Mouse (Mus musculus) left cerebral cortex, postnatal 14 days (tissue): ENCODE results near the gene Nxpe5. TPM values are rescaled to one million over a fixed set of nuclear protein-coding genes. Genes with fewer than 3 reads are reported as not detected.
"Not testable (repeated sequence)": the region's sequence is repeated elsewhere in the genome, so short reads cannot be mapped to it uniquely, and the experiment has no call there.

Experiments
- DNase-seq, 2 experiments: peaks; one replicate each; pipeline ENCODE4 v3.0.0; 2021 to 2022; ENCODE audit warnings: low spot score in 2 of 2, mixed read lengths in 1 of 2
- intact Hi-C: fragments of 180-260 bp; cut with DNase I; formaldehyde crosslinking; loops from one replicate; pipeline ENCODE4 v1.15.1; 2025
- long read RNA-seq, 2 experiments: library from polyadenylated mRNA; stranded (forward); transcript quantifications; one replicate each; pipeline ENCODE4 v2.0.0; 2021
- total RNA-seq, 2 experiments: library from RNA; stranded (reverse); gene quantifications; 2 replicates each; pipeline ENCODE4 v1.2.3; 2021

Nxpe5 gene
- under 1 TPM in 1 of 2 experiments, not detected in 1; 0.53 TPM for total RNA-seq
- long read RNA-seq, experiment 1: 0 reads
- long read RNA-seq, experiment 2: 0 reads

DNA sequence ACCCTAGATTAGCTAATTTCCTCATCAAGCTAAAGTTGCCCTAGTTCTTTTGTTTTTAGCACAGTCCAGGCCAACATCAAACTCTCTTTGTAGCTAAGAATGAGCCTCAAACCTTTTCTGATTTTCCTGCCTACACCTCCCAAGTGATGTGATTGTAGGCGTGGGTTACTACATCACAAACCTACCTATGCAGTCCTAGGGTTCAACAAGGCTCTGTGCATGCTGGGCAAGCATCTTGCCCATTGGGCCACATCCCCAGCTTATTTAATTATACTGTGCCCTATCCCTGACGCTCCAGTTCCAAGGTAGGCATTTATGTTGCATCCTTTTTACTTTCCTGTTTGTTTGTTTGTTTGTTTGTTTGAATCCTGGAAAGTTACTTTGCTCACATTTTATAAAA lies at the start of gene Nxpe5:
Nxpe5 (plus strand) TSS at position 199 of the 400 bp plus-strand sequence.
- no peak for DNase-seq
- intact Hi-C loops: no loop called here

DNA sequence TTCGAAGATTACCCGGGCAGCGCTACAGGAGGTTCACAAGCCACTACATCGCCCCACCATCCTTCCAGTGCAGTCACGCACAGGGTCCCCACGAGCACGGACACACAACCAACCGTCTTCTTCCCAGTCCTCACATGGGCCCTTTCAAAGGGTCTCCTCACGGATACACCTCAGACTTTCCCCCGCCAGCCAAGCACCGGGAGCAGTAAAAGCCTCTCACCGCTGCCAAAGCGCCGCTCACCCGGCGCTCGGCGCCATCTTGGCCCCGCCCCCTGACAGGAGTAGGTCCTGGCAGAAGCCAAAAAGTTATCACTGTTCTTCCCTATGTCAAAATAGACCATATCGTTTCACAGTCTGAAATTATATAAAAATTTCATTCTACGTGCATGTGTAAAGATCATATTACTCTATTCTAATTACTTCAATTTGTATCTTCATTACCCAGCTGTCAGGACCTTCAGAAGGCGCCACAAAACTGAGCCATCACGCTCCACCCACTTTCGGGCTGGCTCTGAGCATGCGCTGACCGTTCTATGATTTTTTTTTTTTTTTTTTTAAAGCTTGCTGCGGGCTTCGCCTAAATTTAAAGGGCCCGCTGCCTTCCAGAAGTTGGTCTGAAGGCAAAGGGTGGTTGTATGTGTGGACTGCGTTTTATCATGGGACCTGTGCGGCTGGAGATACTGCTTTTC lies 38.6 kb upstream of the Nxpe5 start, which contains the start of the genes Taf6 and Cnpy4:
Taf6 (minus strand) TSS at position 502 of the 689 bp plus-strand sequence.
Cnpy4 (plus strand) TSS at position 536 of the 689 bp plus-strand sequence.
- intact Hi-C loops: loop anchor here (1.0 kb wide), 2 partner anchors 11 to 26 kb away; partner anchors contain the start of gene Cops6
- DNase-seq: peak; percentile 84 to 89

DNA sequence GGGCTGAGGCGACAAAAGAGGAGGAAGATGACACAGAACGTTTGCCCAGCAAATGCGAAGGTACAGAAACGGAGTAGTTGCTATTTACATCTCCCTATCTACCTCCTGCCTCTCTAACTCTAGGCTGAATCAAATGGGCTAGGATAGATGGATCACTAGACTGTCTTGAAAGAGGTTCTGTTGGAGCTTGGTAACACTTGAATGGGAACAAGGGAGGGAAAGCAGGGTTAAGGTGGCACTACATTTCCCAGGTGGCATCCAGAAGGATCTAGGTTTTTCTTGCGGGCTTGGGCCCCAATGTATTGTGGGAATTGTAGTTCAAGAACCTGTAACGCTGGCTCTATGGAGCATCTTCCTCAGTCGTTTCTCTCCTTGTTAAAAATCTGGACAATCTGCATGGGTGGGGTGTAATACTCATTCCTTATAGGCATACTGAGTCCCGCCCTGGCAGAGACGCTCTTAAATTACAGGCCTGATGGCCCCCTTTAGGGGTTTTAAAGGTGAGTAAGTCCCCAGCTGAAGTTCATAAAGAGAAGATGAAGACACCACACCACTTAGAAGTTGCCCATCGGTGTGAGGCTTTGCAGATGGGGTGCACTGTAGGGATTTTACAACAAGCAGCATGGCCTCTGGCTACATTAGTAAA lies 37.9 kb upstream of the Nxpe5 start:
- DNase-seq: peak; percentile 78 to 84
- intact Hi-C loops: loop anchor here (1.0 kb wide), 2 partner anchors 11 to 26 kb away; partner anchors contain the start of gene Cops6

GRCm38 (mm10) chr5:138193771-138194727 lies 31.6 kb upstream of the Nxpe5 start, which contains the start of gene Mblac1:
TSS of gene Mblac1 (plus strand) at chr5:138194314.
- intact Hi-C loops: no loop called here

DNA sequence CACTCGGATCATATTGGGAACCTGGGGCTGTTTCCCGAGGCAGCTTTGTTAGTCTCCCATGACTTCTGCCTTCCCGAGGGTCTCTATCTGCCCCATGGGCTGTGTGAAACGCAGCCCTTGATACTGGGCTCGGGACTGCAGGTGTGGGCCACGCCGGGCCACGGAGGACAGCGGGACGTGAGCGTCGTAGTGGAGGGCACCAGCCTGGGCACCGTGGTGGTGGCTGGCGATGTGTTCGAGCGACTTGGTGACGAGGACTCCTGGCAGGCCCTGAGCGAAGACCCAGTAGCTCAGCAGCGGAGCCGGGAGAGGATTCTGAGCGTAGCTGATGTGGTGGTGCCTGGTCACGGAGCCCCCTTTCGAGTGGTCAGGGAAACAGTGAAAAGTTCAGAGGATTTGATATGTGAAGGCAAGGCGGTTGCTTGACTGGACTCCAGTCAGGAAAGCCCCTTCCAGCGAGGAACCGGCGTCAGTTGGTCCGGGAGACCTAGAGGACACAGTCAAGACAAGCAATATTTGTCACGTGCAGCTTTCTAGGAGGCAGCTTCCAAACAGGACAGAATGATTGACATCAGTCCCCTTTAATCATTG lies 30.8 kb upstream of the Nxpe5 start:
- intact Hi-C loops: no loop called here
- no peak for DNase-seq

More at GRCm38 (mm10) chr5:138193771-138194727, 31.6 kb upstream of the Nxpe5 start, which contains the start of gene Mblac1:
- DNase-seq: peak; percentile 77 to 80

GRCm38 (mm10) chr5:138195463-138195862 lies 30.2 kb upstream of the Nxpe5 start:
- no peak for DNase-seq

DNA sequence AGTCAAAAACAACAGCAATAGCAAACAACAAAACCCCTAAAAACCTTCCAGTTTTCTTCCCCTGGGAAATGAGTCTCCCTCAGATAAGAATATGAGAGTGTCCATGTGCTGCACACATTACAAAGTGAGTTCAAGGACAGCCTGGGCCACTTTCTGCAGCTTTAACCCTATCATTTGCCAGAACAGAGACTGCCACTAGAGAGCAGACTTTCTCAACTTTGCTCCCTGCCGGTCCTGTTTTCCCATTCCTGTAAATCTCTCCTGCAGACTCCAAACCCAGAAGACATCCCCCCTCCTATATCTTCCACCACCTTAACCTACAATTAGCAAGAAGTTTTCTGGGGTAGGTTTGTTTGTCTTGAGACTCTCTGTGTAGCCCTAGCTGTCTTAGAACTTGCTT lies 26.1 kb upstream of the Nxpe5 start:
- DNase-seq: no peak
- intact Hi-C loops: no loop called here

More at GRCm38 (mm10) chr5:138195463-138195862, 30.2 kb upstream of the Nxpe5 start:
- intact Hi-C loops: no loop called here

- intact Hi-C loops: loop anchor here (5.0 kb wide), 1 partner anchor 50 kb away; no protein-coding TSS in a partner anchor
Observed at GRCm38 (mm10) chr5:138202086-138202485, 23.6 kb upstream of the Nxpe5 start.

DNA sequence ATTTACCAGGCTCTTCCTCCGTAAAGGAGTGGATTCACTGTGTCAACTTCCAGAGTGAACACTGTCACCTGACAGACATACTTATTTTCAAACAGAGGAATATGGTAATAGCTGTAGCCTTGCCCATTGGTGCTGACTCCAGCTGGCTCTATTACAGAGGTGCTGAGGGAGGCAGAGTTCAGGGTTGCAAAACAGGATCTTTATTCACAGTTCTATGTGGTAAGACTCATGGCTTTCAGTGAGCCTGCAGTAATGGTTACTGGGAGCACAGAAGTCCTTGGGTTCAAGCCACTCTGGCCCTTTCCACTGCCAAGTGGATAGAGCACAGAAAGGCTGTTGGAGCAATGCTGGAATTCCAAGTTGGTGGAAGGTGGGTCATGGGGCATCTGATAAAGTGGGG lies 18.4 kb upstream of the Nxpe5 start:
- intact Hi-C loops: no loop called here

More at GRCm38 (mm10) chr5:138202086-138202485, 23.6 kb upstream of the Nxpe5 start:
- DNase-seq: no peak

GRCm38 (mm10) chr5:138207873-138208272 lies 17.8 kb upstream of the Nxpe5 start:
- no peak for DNase-seq
- intact Hi-C loops: no loop called here

More for the DNA sequence above, 18.4 kb upstream of the Nxpe5 start:
- no peak for DNase-seq

DNA sequence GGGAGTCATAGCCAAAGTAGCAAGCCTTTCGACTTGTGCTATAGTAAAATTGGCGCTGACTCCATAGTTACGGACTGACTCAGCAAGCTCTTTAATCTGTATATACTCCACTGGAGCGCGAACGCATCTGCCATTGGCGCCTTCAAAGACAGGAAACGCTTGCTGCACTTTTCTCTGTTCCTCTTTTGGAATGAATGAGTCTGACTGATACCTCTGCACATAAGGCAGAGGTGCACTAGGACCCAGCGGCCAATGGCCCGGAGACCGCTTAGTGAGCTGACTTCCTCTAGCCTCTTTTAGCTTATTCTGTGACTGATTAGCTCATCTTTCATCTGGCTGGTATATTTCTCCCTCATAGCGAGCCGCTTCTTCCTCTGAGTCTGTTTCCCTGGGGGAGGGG lies 9.1 kb upstream of the Nxpe5 start:
- intact Hi-C loops, DNase-seq: not testable (repeated sequence)

GRCm38 (mm10) chr5:138219864-138220263 lies 5.8 kb upstream of the Nxpe5 start:
- intact Hi-C loops: no loop called here
- DNase-seq: no peak

GRCm38 (mm10) chr5:138222111-138222510 lies 3.6 kb upstream of the Nxpe5 start:
- intact Hi-C loops: no loop called here
- peak; percentile 80 to 86 for DNase-seq

DNA sequence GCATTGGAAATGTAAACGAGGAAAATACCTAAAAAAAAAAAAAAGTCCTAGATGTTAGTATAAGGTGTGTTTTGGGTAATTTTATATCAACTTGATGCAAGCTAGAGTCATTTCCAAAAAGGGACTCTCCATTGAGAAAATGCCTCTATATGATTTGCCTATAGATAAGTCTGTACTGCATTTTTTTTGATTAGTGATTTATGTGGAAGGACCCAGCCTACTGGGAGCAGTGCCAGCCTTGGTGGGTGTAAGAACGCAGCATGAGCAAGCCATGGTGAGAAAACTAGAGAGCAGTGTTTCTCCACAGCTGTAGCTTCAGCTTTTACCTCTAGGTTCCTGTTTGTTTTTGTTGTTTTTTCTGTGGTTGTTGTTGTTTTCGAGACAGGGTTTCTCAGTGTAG lies 2.4 kb upstream of the Nxpe5 start:
- DNase-seq: peak; percentile 19
- intact Hi-C loops: no loop called here

DNA sequence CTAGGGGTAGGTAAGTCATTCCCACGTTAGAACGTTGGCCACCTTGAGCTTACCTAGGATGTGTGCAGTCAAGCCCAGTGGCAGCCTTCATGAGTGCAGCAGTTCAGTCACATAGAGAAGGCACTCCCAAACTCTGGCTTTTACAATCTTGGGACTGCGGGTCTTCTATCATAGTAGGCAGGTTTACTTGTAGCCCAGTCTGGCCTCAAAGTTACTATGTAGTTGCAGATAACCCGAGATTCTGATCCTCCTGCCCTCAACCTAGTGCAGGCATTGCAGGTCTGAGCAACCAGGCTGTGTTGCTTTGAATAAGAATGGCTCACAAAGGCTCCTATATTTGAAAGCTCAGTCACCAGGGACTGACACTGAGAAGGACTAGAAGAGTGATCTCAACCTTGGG lies 793 bp downstream of the Nxpe5 start:
- intact Hi-C loops: no loop called here
- DNase-seq: no peak

DNA sequence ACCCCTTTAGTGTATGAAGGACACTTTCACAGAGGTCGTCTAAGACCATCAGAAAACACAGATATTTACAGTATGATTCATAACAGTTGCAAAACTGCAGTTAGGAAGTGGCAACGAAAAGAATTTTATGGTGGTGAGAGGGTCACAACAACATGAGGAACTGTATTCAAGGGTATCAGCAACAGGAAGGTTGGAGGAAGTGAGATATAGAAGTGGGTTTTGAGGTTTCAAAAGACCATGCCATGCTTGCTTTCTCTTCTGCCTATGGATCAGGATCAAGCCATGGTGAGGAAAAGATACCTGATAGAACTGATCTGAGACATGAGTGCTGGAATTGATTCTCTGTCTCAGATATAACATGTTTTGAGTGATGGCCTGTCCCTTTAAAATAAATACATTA lies 1.7 kb downstream of the Nxpe5 start:
- DNase-seq: no peak
- intact Hi-C loops: no loop called here

DNA sequence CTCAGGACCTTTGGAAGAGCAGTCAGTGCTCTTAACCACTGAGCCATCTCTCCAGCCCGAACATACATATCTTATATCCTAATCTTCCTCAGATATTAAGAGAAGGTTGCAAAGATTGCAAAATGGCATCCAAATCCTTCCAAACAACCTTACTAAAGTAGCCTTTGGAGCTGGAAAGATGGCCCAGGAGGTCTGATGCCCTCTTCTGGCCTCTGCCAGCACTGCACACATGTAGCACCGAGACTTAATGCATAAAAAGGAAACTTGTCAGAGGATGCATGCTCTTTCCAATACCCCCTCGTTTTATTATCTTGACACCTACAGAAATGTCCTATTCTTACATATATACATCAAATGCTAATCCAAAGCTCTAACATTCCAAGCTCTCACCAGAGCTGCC lies 2.3 kb downstream of the Nxpe5 start:
- intact Hi-C loops: no loop called here
- peak; percentile 12 to 41 for DNase-seq

DNA sequence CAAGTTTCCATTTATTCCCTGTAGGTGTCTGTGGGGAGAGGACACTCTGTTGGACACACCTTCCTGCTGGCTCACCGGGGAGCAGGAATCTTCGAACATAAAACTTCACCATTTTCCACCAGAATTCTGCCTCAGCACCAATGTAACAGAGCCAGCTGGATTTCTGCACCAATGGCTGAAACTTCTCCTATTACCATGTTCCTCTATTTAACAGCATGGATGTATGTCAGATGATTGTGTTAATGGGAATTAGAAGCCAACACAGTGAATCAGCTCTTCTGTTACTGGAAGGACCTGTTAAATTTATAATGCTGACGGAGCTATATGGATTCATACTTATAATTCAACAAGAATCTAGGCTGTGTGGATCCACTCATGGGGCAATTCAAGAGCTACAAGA lies 3.8 kb downstream of the Nxpe5 start:
- no peak for DNase-seq
- intact Hi-C loops: no loop called here

GRCm38 (mm10) chr5:138233778-138234177 lies 8.1 kb downstream of the Nxpe5 start:
- intact Hi-C loops: no loop called here
- no peak for DNase-seq
